Mouse (Mus musculus) retina, adult 2 months (tissue): ENCODE measurements around the gene Cd300ld4.
"Not testable (repeated sequence)": the region's sequence is repeated elsewhere in the genome, so short reads cannot be mapped to it uniquely, and the experiment has no call there.

ENCODE experiments used
- DNase-seq: peaks from one replicate; pipeline ENCODE4 v3.0.0-alpha.2; 2012; ENCODE audit warnings: low read depth, low spot score

The Cd300ld4 gene

DNA sequence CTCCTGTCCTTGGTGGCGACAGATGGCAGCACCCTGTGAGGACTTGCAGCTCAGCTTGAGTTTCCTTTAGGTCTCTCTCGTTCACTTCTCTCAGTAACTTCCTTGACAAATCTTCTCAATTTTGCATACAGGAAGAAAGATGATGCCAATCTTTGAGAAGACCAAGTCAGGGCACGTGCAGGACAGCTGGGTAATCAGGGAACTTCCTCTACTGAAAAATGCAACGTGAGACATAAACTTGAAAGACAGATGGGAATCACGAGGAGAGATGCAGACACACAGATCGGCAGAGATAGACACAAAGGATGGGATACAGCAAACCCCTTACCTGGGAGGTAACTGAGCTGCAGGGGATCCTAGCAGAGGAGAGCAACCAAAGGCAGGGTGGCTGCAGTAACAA, at the start of gene Cd300ld4:
Gene Cd300ld4, minus strand, starts transcription at position 101 of the 400 bp plus-strand sequence.
- DNase-seq = not testable (repeated sequence)

DNA sequence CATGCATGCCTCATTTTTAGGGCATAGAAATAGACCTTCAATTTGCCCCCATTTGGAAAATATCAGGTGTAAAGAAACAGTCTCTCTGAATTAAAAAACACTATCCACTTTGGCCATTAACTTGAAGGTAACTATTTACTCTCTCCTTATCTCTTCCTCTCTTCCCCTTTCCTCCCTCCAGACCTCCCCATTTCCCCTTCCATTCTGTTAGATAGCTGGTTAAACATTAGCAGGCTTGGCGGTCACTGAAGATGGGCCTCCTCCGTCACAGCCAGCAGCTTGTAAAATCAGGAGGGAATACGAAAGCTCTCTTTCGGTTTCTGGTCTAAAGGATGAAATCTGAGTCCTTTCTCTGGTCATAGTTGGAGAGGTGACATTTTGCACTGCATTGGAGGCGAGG, 49.0 kb upstream of the Cd300ld4 start:
- DNase-seq = no peak

DNA sequence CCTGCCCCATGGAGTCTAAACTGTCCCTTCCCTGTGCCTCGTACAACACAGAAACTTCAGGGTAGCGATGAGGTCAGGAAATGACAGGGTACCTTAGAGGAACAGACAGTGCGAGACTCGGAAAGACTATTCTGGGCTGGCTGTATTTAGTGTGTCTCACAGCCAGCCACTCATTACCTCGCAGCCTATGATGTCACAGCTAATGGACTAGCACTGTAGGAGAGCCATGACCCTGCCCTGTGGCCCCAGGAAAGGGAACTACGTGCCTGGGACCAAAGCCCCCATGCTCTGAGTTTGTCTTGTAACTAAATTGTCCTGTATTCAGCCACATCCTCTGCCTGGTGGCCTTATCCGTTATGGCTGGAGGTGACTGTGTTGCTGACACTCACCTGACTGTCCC, 48.6 kb upstream of the Cd300ld4 start:
- DNase-seq = no peak

DNA sequence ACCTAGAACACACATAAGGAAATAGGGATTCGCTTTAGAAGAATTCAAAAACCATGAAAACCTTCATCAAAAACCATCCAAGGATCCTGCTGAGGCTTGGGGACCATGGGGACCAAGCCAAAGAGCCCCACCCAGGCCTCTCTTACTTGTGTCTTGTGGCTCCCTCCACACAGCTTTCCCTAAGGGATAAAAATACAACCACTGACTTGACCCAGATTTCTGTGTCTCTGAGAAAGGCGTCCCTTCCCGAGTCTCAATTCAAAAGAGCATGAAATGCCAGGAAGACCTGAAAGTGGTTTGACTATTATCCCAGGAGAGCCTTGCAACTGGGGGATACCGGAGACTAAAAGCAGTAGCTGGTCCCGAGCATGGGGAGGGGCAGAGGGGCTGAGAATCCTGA, 46.2 kb upstream of the Cd300ld4 start:
- DNase-seq = no peak

DNA sequence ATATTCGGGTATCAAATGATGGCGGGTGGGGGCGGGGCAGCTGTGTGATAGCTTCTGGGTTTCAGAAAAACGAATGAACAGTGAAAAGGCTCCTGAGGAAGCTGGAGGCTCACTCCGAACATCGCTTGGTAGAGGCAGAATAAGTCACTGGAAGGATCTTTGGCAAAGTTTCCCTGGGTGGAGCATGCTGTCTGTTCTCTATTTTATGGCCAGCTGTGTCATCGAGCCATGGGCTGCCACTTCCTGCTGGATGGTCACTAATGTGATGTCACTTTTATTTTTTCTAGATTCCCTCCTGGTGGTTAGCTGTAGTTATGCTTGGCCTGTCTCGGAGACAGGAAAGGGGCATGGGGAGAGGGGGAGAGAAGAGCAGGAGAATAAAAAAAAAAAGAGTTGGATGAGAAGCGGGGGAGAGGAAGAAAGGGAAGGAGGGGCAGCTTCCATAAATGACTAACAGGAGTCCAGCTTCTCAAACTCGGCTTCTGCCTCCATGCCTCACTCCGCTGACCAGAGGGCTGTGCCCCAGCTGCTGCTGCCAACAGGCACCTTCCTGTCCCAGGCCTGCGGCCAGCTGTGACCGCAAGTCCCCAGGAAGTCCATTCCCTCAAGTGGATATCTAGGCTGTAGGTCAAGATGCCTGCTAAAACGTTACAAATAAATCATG, 45.0 kb upstream of the Cd300ld4 start:
- no peak for DNase-seq

DNA sequence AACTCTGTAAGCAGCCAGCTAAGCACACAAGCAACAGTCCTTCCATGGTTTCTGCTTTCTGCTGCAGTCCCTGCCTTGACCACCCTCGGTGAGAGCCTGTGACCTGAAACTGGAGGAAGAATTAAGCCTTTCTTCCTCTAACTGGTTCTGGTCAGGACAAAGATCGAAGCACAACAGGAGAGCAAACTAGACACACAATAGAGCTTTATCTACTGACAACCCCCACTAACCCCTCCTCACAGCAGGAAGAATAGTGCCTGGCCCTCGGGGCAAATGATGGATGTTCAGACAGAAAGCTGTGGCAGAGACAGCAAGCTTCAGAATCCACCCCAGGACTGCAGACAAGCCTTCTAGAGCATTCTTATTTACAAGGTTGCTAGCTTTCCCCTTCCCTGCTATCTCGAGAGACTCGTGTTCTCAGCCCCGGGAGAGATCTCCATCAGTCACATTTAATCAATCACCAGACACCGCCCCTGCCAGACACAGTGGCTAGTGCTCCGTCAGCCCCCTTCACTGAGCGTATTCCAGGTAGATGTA, 44.3 kb upstream of the Cd300ld4 start:
- no peak for DNase-seq

DNA sequence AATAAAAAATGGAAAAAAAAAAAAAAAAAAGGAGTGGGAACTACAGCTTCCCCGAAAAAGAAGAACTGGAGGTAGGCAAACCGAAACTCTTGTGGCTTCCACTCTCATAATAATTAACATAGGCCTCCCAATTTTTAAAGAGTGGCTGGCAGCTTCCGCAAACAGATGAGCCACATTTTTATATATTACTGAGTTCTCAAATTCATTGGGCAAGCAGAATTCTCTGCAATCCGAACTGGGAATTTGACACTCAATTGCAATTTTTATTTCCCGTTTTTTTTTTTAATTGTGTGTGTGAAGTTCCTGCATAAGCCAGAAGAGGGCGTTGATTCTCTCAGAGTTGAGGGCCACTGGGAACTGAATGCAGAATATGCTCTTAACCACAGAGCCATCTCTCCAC, 40.0 kb upstream of the Cd300ld4 start:
- no peak for DNase-seq

DNA sequence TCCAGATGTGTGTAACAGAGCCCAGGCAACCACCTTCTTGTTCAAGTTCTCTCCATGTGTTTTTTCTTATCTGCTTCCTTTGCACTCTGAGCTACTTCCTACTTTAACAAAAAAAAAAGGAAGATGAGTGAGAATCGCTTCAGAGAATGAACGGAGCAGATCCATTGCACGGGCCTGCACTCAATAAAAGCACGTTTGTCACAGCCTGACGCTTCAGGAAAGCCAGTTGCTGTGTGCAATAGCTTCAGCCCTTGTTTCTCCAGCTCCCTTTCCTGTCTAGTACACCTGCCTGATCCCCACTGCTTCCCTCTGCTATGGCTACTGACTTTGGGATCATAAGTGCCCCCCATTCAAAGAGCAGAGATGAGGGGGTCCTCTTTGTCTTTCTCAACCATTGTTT, 35.3 kb upstream of the Cd300ld4 start, which contains the start of gene Cd300e:
Gene Cd300e, minus strand, starts transcription at position 101 of the 400 bp plus-strand sequence.
- no peak for DNase-seq

DNA sequence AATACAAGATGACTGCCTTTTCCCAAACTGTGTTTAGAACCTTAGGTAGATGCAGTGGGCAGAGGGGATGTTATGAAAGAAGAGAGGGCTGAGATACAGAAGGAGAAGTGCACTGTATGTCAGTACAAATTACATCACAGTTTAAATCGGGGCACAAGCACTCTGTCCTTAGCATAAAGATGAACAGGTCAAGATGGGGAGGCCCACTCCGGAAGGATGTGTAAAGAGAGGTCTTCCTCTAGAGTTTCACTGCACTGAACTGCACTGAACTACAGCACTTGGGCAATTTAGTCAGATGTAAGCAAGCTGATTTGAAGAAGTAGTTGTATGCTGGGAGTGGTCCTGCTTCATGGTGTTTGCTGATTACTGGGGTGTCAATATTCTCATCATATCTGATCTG, 33.0 kb upstream of the Cd300ld4 start:
- DNase-seq = no peak

DNA sequence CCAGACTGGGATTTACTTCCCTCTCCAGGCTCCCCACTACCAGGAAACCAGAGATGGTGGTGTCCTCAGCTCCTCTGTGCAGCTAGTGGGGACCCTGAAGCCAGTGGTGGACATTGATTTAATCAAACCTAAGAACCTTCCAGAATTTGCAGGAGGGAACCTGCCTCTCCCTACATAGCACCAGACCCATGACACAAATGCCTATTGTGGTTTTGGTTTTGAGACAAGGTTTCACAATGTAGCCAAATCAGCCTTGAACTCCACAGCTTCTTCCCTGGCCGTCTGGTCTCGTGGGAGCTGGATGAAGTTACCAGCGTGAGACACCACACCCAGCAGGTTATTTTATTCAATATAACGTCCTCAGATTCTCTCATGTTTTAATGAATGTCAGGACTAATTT, 31.9 kb upstream of the Cd300ld4 start:
- no peak for DNase-seq

DNA sequence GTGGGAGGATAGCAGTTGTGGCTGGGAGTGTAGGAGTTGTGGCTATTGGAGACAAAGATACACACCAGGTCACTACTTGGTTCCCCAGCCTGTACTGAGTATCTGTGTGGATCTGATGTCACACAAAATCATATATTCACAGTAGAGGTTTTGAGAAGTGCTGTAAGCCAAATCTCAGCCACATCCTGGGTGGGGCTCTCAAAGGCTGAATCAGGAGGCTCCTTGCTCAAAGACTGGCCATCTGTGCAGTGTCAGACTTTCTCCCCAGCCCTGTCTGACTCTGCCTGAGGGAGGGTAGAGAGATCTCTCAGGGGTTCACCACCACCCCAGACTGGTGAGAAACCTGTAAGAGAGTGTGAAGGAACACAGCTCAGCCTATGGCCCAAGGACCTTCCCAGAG, 27.7 kb upstream of the Cd300ld4 start:
- DNase-seq = no peak

DNA sequence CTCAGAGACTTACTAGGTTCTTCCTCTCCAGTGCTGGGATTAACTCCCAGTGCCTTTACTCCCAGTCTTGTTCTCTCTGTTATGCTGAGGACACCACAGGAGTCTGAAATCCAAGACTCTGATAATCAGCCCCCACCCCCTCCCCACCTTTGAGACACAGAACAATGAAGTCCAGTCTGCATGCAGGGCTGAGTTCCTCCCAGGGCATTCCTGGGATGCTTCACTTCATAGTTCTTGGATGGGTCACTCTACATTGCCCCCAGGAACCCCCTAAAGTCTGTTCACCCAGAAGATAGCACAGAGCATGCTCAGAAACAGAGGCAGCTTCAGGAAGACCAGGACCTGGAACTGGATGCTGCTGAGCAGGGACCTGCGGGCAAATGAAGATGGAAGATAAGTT, 26.2 kb upstream of the Cd300ld4 start:
- no peak for DNase-seq

DNA sequence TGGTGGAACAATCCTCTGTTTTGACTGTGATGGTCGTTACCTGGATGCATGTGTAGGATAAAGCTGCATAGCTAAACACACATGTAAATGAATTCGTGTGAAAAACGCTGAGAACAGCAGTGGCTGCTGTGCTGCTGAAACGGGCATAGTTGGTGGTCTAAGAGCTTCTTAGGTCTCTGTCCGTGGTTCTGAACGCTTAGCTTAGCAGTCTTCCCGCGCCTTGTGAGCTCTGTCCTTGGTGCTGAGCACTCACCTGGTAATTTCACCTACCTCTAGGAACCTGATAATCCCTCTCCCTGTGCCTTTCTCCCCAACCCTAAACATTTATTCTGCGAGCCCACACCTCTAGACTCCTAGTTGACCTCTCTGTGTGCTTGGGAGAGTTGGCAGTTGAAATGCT, 25.4 kb upstream of the Cd300ld4 start:
- no peak for DNase-seq

DNA sequence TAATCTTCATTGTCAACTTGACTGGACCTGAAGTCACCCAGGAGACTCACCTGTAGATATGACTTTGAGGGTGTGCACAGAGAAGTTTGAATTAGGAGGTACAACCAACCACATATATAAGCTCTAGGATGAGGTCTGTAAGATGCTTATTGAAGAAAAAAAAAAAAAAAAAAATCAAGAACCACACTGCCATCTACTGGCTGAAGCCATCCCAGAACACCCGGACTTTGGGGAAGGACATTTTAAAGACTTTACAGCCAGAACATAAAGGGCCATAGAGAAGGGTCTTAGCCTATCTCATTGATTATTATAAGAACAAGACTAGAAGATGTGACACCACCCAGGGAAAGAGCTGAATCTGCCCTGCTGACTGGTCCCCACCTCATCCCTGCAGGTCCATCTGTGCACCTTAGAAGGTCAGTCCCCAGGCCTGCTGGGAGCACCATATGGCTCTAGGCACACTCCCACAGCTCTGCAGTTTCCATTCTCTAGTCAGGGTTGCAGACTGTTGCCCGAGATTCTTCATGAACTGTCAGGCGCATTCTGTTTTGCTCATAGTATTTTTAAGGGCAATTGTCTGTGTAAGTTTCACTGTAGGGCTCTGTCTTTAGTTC, 22.6 kb upstream of the Cd300ld4 start:
- no peak for DNase-seq

DNA sequence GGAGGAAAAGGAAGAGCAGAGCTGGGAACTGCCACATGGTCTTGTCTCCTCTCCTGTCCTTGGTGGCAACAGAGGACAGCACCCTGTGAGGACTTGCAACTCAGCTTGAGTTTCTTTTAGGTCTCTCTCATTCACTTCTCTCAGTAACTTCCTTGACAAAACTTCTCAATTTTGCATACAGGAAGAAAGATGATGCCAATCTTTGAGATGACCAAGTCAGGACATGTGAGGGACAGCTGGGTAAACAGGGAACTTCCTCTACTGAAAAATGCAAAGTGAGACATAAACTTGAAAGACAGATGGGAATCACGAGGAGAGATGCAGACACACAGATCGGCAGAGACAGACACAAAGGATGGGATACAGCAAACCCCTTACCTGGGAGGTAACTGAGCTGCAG, 21.4 kb upstream of the Cd300ld4 start, which contains the start of gene Cd300ld3:
Gene Cd300ld3, minus strand, starts transcription at position 151 of the 400 bp plus-strand sequence.
- no peak for DNase-seq

DNA sequence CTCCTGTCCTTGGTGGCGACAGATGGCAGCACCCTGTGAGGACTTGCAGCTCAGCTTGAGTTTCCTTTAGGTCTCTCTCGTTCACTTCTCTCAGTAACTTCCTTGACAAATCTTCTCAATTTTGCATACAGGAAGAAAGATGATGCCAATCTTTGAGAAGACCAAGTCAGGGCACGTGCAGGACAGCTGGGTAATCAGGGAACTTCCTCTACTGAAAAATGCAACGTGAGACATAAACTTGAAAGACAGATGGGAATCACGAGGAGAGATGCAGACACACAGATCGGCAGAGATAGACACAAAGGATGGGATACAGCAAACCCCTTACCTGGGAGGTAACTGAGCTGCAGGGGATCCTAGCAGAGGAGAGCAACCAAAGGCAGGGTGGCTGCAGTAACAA, 10.9 kb upstream of the Cd300ld4 start, which contains the start of gene Cd300ld5:
Gene Cd300ld5, minus strand, starts transcription at position 101 of the 400 bp plus-strand sequence.
- not testable (repeated sequence) for DNase-seq

DNA sequence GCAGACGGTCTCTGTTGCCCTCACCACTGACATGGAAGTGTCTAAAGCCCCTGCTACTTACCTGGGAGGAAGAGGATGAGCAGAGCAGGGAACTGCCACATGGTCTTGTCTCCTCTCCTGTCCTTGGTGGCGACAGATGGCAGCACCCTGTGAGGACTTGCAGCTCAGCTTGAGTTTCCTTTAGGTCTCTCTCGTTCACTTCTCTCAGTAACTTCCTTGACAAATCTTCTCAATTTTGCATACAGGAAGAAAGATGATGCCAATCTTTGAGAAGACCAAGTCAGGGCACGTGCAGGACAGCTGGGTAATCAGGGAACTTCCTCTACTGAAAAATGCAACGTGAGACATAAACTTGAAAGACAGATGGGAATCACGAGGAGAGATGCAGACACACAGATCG, 10.7 kb downstream of the Cd300ld4 start, which contains the start of gene Cd300ld2:
Gene Cd300ld2, minus strand, starts transcription at position 101 of the 400 bp plus-strand sequence.
- not testable (repeated sequence) for DNase-seq

DNA sequence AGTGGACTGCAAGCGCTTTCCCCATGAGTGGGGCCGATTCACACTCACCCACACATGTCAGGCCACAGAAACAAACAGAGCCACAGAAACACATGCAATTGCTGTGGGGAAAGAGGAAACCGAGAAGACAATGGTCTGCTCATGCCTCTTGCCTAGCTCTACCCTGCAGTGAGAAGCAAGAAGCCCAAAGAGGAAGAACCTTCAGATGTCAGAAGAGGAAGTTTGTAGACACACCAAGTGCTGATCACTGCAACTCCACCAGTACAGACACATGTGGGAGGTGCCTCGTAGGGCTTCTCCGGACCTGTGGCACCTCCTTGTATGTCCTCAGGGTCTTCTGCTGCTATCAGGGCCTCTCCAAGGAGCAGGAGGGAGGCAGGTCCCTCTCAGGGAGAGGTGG, 22.7 kb downstream of the Cd300ld4 start:
- DNase-seq = no peak

DNA sequence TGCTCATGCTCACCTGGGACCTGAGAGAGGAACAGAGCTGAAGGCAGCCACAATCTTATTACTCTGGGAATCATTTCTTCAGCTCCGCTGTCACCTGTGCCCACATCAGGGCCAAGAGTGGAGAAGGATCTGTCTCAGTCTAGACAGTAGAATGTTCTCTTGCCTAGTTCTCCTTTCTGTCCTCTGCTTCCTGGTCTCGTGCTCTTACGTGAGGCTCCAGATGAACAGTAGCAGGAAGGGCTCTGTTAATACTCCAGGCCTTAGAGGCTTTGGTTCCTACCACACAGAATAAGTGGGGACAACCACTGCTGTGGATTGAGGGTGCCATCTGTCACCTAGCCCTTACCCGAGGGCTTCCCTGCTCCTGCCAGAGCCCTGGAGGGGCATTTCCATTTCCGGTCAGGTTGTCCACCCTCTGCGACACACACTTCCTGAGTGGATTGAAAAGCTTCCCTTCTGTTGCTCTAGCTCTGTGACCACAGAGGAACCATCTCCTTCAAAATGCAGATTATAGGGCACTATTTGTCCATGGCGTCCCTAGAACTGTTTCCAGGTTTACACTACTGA, 25.3 kb downstream of the Cd300ld4 start, which contains the start of gene Cd300c2:
Gene Cd300c2, minus strand, starts transcription at position 407 of the 567 bp plus-strand sequence.
- DNase-seq = no peak

DNA sequence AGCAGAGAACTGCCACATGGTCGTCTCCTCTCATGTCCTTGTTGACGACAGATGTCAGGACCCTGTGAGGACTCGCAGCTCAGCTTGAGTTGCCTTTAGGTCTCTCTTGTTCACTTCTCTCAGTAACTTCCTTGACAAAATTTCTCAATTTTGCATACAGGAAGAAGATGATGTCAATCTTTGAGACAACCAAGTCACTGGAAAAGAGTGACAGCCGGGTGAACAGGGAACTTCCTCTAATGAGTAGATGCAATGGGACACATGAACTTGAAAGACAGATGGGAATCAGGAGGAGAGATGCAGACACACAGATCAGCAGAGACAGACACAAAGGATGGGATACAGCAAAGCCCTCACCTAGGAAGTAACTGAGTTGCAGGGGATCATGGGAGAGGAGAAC, 37.0 kb downstream of the Cd300ld4 start, which contains the start of gene Cd300ld:
Gene Cd300ld, minus strand, starts transcription at position 130 of the 400 bp plus-strand sequence.
- no peak for DNase-seq

DNA sequence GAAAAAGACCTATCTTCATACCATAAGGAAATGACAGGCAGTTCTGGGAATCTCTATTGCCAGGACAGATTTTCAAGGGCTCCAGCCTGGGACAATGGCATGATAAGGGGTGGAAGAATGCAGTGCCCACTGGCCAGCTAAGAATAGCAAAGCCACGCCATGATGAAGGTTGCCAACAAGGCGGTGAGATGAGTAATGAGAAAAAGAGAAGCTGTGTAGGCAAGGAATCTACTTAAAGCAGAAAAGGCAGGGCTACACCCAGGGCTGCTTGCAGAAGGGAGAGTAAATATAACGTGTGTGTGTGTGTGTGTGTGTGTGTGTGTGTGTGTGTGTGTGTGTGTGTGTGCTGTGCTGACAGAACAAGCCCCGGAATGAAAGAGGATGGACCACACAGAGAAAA, 44.9 kb downstream of the Cd300ld4 start:
- no peak for DNase-seq

DNA sequence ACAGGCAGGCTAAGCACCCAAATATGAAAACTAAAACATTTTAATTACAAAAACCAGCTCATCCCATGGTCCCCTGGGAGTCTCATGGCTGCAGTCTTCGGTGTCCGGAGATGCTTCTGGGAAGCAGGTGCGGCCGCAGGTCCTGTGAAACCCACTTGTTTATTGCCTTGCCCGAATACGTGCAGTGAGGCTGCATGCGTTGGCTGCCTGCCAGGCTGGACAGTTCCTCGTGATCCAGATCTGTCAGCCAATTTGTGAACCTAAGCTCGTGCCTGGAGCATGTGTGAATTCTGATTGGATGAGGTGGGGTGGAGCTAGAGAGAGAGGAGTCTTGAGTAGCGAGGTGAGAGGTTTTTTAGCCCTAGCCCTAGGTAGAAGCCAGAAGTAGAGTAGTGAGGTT, 54.1 kb downstream of the Cd300ld4 start:
- no peak for DNase-seq
